Mouse (Mus musculus) retina, embryonic 14.5 days (tissue): ENCODE data around the gene Gm45234.
A peak's percentile ranks its signal among the peaks of the same experiment; 100 is the strongest.

Source experiments
- DNase-seq: peaks from one replicate; pipeline ENCODE4 v3.0.0-alpha.2; 2015; ENCODE audit warnings: low spot score

Gm45234 gene

GRCm38 (mm10) chr6:124767536-124767919 is 11.7 kb upstream of the Gm45234 start:
- no peak for DNase-seq

GRCm38 (mm10) chr6:124765951-124766350 is 10.1 kb upstream of the Gm45234 start:
- DNase-seq = no peak

- DNase-seq = peak; percentile 90
These were observed 3.4 kb upstream of the Gm45234 start for GRCm38 (mm10) chr6:124759259-124759658.

- DNase-seq = no peak
These were observed 3.0 kb upstream of the Gm45234 start for GRCm38 (mm10) chr6:124758849-124759232.

- DNase-seq = peak; percentile 63
These were observed 2.4 kb upstream of the Gm45234 start for GRCm38 (mm10) chr6:124757909-124758848.

- no peak for DNase-seq
These were observed 1.6 kb upstream of the Gm45234 start for GRCm38 (mm10) chr6:124757351-124757880.

- peak; percentile 75 for DNase-seq
These were observed 980 bp upstream of the Gm45234 start for GRCm38 (mm10) chr6:124756652-124757350.

- no peak for DNase-seq
These were observed 515 bp downstream of the Gm45234 start for GRCm38 (mm10) chr6:124755306-124755705.

GRCm38 (mm10) chr6:124753861-124754260 is 2.0 kb downstream of the Gm45234 start:
- no peak for DNase-seq

GRCm38 (mm10) chr6:124750405-124750804 is 5.4 kb downstream of the Gm45234 start:
- no peak for DNase-seq

- no peak for DNase-seq
These were observed 8.9 kb downstream of the Gm45234 start for GRCm38 (mm10) chr6:124746654-124747632.

GRCm38 (mm10) chr6:124746296-124746605 is 9.6 kb downstream of the Gm45234 start:
- DNase-seq = no peak

- peak; percentile 96 for DNase-seq
These were observed 10.1 kb downstream of the Gm45234 start for GRCm38 (mm10) chr6:124745490-124746295.

- DNase-seq = no peak
These were observed 11.0 kb downstream of the Gm45234 start for GRCm38 (mm10) chr6:124744755-124745321.

GRCm38 (mm10) chr6:124743647-124744046 is 12.2 kb downstream of the Gm45234 start:
- DNase-seq = no peak

- no peak for DNase-seq
These were observed 12.8 kb downstream of the Gm45234 start for GRCm38 (mm10) chr6:124742839-124743514.

- DNase-seq = no peak
These were observed 14.0 kb downstream of the Gm45234 start for GRCm38 (mm10) chr6:124741842-124742241.

GRCm38 (mm10) chr6:124740888-124741761 is 14.7 kb downstream of the Gm45234 start, which contains the start of gene Grcc10:
TSS of gene Grcc10 (minus strand) at chr6:124741374.
- peak; percentile 96 for DNase-seq
